20 mouse cellular contexts compared by ENCODE assay signal in the genomic region with DNA sequence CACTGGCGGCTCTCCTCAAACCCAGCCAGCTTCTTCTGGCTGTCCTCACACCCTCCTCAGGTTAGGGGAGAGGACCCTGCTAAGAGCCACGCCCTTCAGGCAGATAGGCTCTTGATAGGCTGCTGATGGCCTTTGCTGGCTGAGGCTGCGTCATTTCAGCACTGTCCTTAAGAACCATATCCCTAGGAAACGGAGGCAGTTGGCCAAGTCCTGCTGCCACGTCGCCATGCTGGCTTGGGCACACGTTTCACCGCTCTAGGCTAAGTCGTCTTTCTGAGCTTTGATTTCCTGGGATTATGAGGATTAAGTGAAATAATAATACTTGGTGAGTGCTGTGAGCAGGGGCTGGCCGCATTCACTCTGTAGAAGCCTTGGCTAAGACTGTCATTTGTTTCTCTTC. TPM values are rescaled to one million over a fixed set of nuclear protein-coding genes. Genes with fewer than 3 reads are reported as not detected.
DNase-seq lines count a peak whose midpoint lies in the region; ATAC-seq and TF ChIP-seq lines count a peak whose summit lies in the region.
"Had no signal": no experiment of that assay in that cellular context is flagged by ENCODE, and none has a peak within 500 bp of the region (broad histone marks: within the 10 kb centered on the region; RNA-seq: fewer than 3 reads in every experiment).

No protein-coding gene starts in this region.

- H3K4me1 ChIP-seq in hindbrain, postnatal 0 days (ENCODE audit: insufficient read depth, low read length) = no peaks in the 10 kb centered on the region
- 0 out of 2 replicates have a peak, but pooled peaks cover 4% of the 10 kb centered on the region for H3K4me1 ChIP-seq in hindbrain, embryonic 13.5 days (replicated peaks)
- peaks cover 11% of the 10 kb centered on the region for H3K4me1 ChIP-seq in forebrain, embryonic 10.5 days
- H3K4me1 ChIP-seq: embryonic facial prominence, embryonic 12.5 days; heart, embryonic 15.5 days had no signal

- ATAC-seq in hindbrain, postnatal 0 days = 0 out of 2 replicates have a peak, but pooled peaks have one; percentile 31
- ATAC-seq in hindbrain, embryonic 13.5 days (ENCODE audit: low FRiP score) = no peak
- ATAC-seq: activated CD4-positive, CD25-positive, alpha-beta regulatory T cell, adult 4 months; forebrain, embryonic 14.5 days; intestine, embryonic 16.5 days had no signal

- H3K27me3 ChIP-seq in hindbrain, postnatal 0 days (ENCODE audit: insufficient read depth, low read length) = no peaks in the 10 kb centered on the region
- H3K27me3 ChIP-seq in hindbrain, embryonic 13.5 days = no peaks in the 10 kb centered on the region
- no peaks in the 10 kb centered on the region for H3K27me3 ChIP-seq in forebrain, embryonic 10.5 days (ENCODE audit: poor library complexity, severe bottlenecking)
- H3K27me3 ChIP-seq: embryonic facial prominence, embryonic 12.5 days had no signal

- H3K9me3 ChIP-seq in hindbrain, postnatal 0 days (ENCODE audit: low read length) = no peaks in the 10 kb centered on the region
- no peaks in the 10 kb centered on the region for H3K9me3 ChIP-seq in hindbrain, embryonic 13.5 days
- no peaks in the 10 kb centered on the region for H3K9me3 ChIP-seq in forebrain, embryonic 10.5 days
- H3K9me3 ChIP-seq: embryonic facial prominence, embryonic 12.5 days; G1E; heart, embryonic 15.5 days had no signal

- no peak overlapping the region for H3K4me2 ChIP-seq in hindbrain, postnatal 0 days (ENCODE audit: low read depth, low read length)
- no peak overlapping the region for H3K4me2 ChIP-seq in hindbrain, embryonic 13.5 days
- H3K4me2 ChIP-seq: embryonic facial prominence, embryonic 12.5 days; heart, embryonic 11.5 days; heart, embryonic 15.5 days; hindbrain, embryonic 14.5 days had no signal

- TF ChIP-seq CTCF in hindbrain, postnatal 0 days (IDR thresholded peaks at IDR 0.05; ENCODE audit: low read depth) = no peak
- no peak for TF ChIP-seq CTCF in brain, embryonic 14.5 days (IDR thresholded peaks at IDR 0.05; ENCODE audit: borderline replicate concordance, extremely low read depth, insufficient read depth, insufficient read length)

- DNase-seq in adrenal gland, postnatal 36 days = peak; percentile 23 to 49
- DNase-seq in adrenal gland, adult 18-20 months (ENCODE audit: low spot score in 2 of 2) = no peak
- no peak for DNase-seq in hindbrain, postnatal 0 days (ENCODE audit: low spot score)
- peak; percentile 41 for DNase-seq in brain, embryonic 14.5 days (ENCODE audit: low read depth)
- no peak for DNase-seq in spleen, adult 12 weeks (ENCODE audit: low spot score)
- no peak for DNase-seq in forebrain, embryonic 10.5 days (ENCODE audit: extremely low spot score, low spot score)
- DNase-seq: cerebellum, adult 2 months; embryo, embryonic 11 days; heart, adult 2 months; heart, postnatal 14 days; kidney, adult 8-10 months had no signal

- no peak for TF ChIP-seq POLR2A in brain, embryonic 14.5 days (IDR thresholded peaks at IDR 0.05; ENCODE audit: borderline replicate concordance, extremely low read depth, insufficient read depth, insufficient read length, poor library complexity, severe bottlenecking)

- H3K4me3 ChIP-seq in hindbrain, postnatal 0 days (ENCODE audit: low read length) = no peak overlapping the region
- H3K4me3 ChIP-seq in hindbrain, embryonic 13.5 days = no peak overlapping the region
- no peak overlapping the region for H3K4me3 ChIP-seq in forebrain, embryonic 10.5 days
- H3K4me3 ChIP-seq: embryonic facial prominence, embryonic 12.5 days; heart, adult 2 months; heart, embryonic 15.5 days had no signal

- 69% methylated on average over 10 of the region's 10 CpGs for WGBS in hindbrain, postnatal 0 days
- 86% methylated on average over 10 of the region's 10 CpGs for WGBS in hindbrain, embryonic 13.5 days
- WGBS in forebrain, embryonic 10.5 days = 83% methylated on average over 10 of the region's 10 CpGs

- no peak overlapping the region for H3K27ac ChIP-seq in hindbrain, postnatal 0 days
- no peak overlapping the region for H3K27ac ChIP-seq in hindbrain, embryonic 13.5 days
- no peak overlapping the region for H3K27ac ChIP-seq in forebrain, embryonic 10.5 days
- H3K27ac ChIP-seq: embryonic facial prominence, embryonic 12.5 days; heart, adult 2 months; heart, embryonic 15.5 days; hindbrain, embryonic 14.5 days had no signal

- no peaks in the 10 kb centered on the region for H3K36me3 ChIP-seq in hindbrain, postnatal 0 days (ENCODE audit: insufficient read depth, low read length)
- H3K36me3 ChIP-seq in hindbrain, embryonic 13.5 days = no peaks in the 10 kb centered on the region
- no peaks in the 10 kb centered on the region for H3K36me3 ChIP-seq in forebrain, embryonic 10.5 days (replicated peaks)
- H3K36me3 ChIP-seq: embryonic facial prominence, embryonic 12.5 days; G1E; heart, embryonic 15.5 days had no signal

- no peak overlapping the region for H3K9ac ChIP-seq in hindbrain, postnatal 0 days (replicated peaks; ENCODE audit: low read length)
- no peak overlapping the region for H3K9ac ChIP-seq in hindbrain, embryonic 13.5 days
- H3K9ac ChIP-seq: embryonic facial prominence, embryonic 12.5 days; heart, embryonic 15.5 days; hindbrain, embryonic 14.5 days had no signal

RNA-seq across cellular contexts. Expression of gene Cpne2, which starts 14.5 kb away (rescaled TPM):
- 10 to 100 TPM; 12.9 to 18.3 TPM for total RNA-seq in adrenal gland, postnatal 36 days (2021)
- 10 to 100 TPM; 14.7 to 18.5 TPM for total RNA-seq in adrenal gland, adult 18-20 months (2021)
- 45.5 and 57.8 TPM in 2 replicates for total RNA-seq in hindbrain, postnatal 0 days (2014; rRNA removed)
- polyA plus RNA-seq in hindbrain, postnatal 0 days (2015; fragmentation: Nextera tagmentation; extraction: Ambion mirVana) = 33.6 and 39.3 TPM in 2 replicates
- polyA plus RNA-seq in hindbrain, embryonic 13.5 days (2015; fragmentation: Nextera tagmentation; extraction: Ambion mirVana) = 13.8 and 18.3 TPM in 2 replicates
- polyA plus RNA-seq in brain, embryonic 14.5 days (2012; rRNA removed) = 30.1 and 31.5 TPM in 2 replicates
- polyA plus RNA-seq in forebrain, embryonic 10.5 days (2016; fragmentation: Nextera tagmentation; extraction: Ambion mirVana) = 16.2 and 16.3 TPM in 2 replicates

Comparison
In these comparisons a context has a peak if more than half of its experiments do, and no peak if none do; other contexts are left out.
1. DNase-seq: peak in adrenal gland, postnatal 36 days (2 of 2) and brain, embryonic 14.5 days (single experiment); none in adrenal gland, adult 18-20 months (0 of 2), hindbrain, postnatal 0 days (single experiment), spleen, adult 12 weeks (single experiment) and forebrain, embryonic 10.5 days (single experiment).